Mouse (Mus musculus): Measurements from ENCODE around the gene Rbks.
"Not testable (repeated sequence)": the region's sequence is repeated elsewhere in the genome, so short reads cannot be mapped to it uniquely, and the experiment has no call there.

The Rbks gene

GRCm38 (mm10) chr5:31680183-31680582, 17.2 kb downstream of the Rbks start:
- no peak for ATAC-seq (ENCODE audit: insufficient number of reproducible peaks, low FRiP score, low TSS enrichment)

- ATAC-seq (ENCODE audit: insufficient number of reproducible peaks, low FRiP score, low TSS enrichment): no peak
These were observed 19.4 kb downstream of the Rbks start for GRCm38 (mm10) chr5:31678000-31678399.

GRCm38 (mm10) chr5:31673431-31673830, 24.0 kb downstream of the Rbks start:
- ATAC-seq (ENCODE audit: insufficient number of reproducible peaks, low FRiP score, low TSS enrichment): no peak

GRCm38 (mm10) chr5:31671137-31671536, 26.3 kb downstream of the Rbks start:
- no peak for ATAC-seq (ENCODE audit: insufficient number of reproducible peaks, low FRiP score, low TSS enrichment)

- ATAC-seq (ENCODE audit: insufficient number of reproducible peaks, low FRiP score, low TSS enrichment): no peak
These were observed 27.4 kb downstream of the Rbks start for GRCm38 (mm10) chr5:31669984-31670383.

- ATAC-seq (ENCODE audit: insufficient number of reproducible peaks, low FRiP score, low TSS enrichment): no peak
These were observed 29.0 kb downstream of the Rbks start for GRCm38 (mm10) chr5:31668325-31668968.

GRCm38 (mm10) chr5:31666176-31666575, 31.3 kb downstream of the Rbks start:
- no peak for ATAC-seq (ENCODE audit: insufficient number of reproducible peaks, low FRiP score, low TSS enrichment)

- no peak for ATAC-seq (ENCODE audit: insufficient number of reproducible peaks, low FRiP score, low TSS enrichment)
These were observed 41.7 kb downstream of the Rbks start for GRCm38 (mm10) chr5:31655688-31656190.

- ATAC-seq (ENCODE audit: insufficient number of reproducible peaks, low FRiP score, low TSS enrichment): no peak
These were observed 46.7 kb downstream of the Rbks start for GRCm38 (mm10) chr5:31650518-31651288.

GRCm38 (mm10) chr5:31647327-31647726, 50.1 kb downstream of the Rbks start:
- ATAC-seq (ENCODE audit: insufficient number of reproducible peaks, low FRiP score, low TSS enrichment): no peak

GRCm38 (mm10) chr5:31646574-31646973, 50.9 kb downstream of the Rbks start:
- no peak for ATAC-seq (ENCODE audit: insufficient number of reproducible peaks, low FRiP score, low TSS enrichment)

GRCm38 (mm10) chr5:31645798-31646197, 51.6 kb downstream of the Rbks start:
- ATAC-seq (ENCODE audit: insufficient number of reproducible peaks, low FRiP score, low TSS enrichment): no peak

GRCm38 (mm10) chr5:31644847-31645246, 52.6 kb downstream of the Rbks start:
- no peak for ATAC-seq (ENCODE audit: insufficient number of reproducible peaks, low FRiP score, low TSS enrichment)

GRCm38 (mm10) chr5:31644272-31644671, 53.2 kb downstream of the Rbks start:
- ATAC-seq (ENCODE audit: insufficient number of reproducible peaks, low FRiP score, low TSS enrichment): no peak

GRCm38 (mm10) chr5:31642300-31642699, 55.1 kb downstream of the Rbks start:
- ATAC-seq (ENCODE audit: insufficient number of reproducible peaks, low FRiP score, low TSS enrichment): no peak

- no peak for ATAC-seq (ENCODE audit: insufficient number of reproducible peaks, low FRiP score, low TSS enrichment)
These were observed 56.9 kb downstream of the Rbks start for GRCm38 (mm10) chr5:31640542-31640941.

GRCm38 (mm10) chr5:31636636-31637253, 60.7 kb downstream of the Rbks start:
- ATAC-seq (ENCODE audit: insufficient number of reproducible peaks, low FRiP score, low TSS enrichment): no peak

GRCm38 (mm10) chr5:31634679-31635078, 62.7 kb downstream of the Rbks start:
- ATAC-seq (ENCODE audit: insufficient number of reproducible peaks, low FRiP score, low TSS enrichment): no peak

- no peak for ATAC-seq (ENCODE audit: insufficient number of reproducible peaks, low FRiP score, low TSS enrichment)
These were observed 63.3 kb downstream of the Rbks start for GRCm38 (mm10) chr5:31634161-31634560.

GRCm38 (mm10) chr5:31631169-31631568, 66.3 kb downstream of the Rbks start:
- ATAC-seq (ENCODE audit: insufficient number of reproducible peaks, low FRiP score, low TSS enrichment): not testable (repeated sequence)

GRCm38 (mm10) chr5:31630064-31630463, 67.4 kb downstream of the Rbks start:
- no peak for ATAC-seq (ENCODE audit: insufficient number of reproducible peaks, low FRiP score, low TSS enrichment)
